8 mouse cellular contexts compared by ENCODE assay signal in genomic region chr2:62411211-62412080, GRCm38 (mm10). TPM values are rescaled to one million over a fixed set of nuclear protein-coding genes. Genes with fewer than 3 reads are reported as not detected.
DNase-seq lines count a peak whose midpoint lies in the region; ATAC-seq lines count a peak whose summit lies in the region.

No protein-coding gene starts in this region.

- peak; percentile 22 for DNase-seq in right cerebral cortex, postnatal 4 days
- no peak for DNase-seq in right cerebral cortex, adult 18-20 months
- DNase-seq in embryonic facial prominence, embryonic 11.5 days (ENCODE audit: low spot score): peak; percentile 63
- DNase-seq in heart, postnatal 14 days: peak; percentile 45 to 54
- DNase-seq in kidney, postnatal 36 days: peak; percentile 84 to 88
- peak; percentile 60 for DNase-seq in splenic B cell, adult 2 months (ENCODE audit: low read depth, low spot score)
- no peak for DNase-seq in layer of hippocampus, adult 9-10 months (ENCODE audit: low spot score)

- H3K4me3 ChIP-seq in embryonic facial prominence, embryonic 11.5 days (ENCODE audit: low read depth, low read length): peak overlapping the region; percentile 27
- H3K4me3 ChIP-seq in megakaryocyte, embryonic 14.5 days (replicated peaks): peak overlapping the region; percentile 85

- intact Hi-C loops in heart, postnatal 14 days (cut with DNase I): no loop called here

- H3K36me3 ChIP-seq in embryonic facial prominence, embryonic 11.5 days (replicated peaks; ENCODE audit: control insufficient read depth, insufficient read depth, low read depth, low read length): no peaks in the 10 kb centered on the region
- no peaks in the 10 kb centered on the region for H3K36me3 ChIP-seq in megakaryocyte, embryonic 14.5 days (replicated peaks; ENCODE audit: low read length)
- no peaks in the 10 kb centered on the region for H3K36me3 ChIP-seq in splenic B cell, adult 2 months (ENCODE audit: control insufficient read depth, insufficient read depth, low read length, poor library complexity, severe bottlenecking)

- WGBS in embryonic facial prominence, embryonic 11.5 days: 7% methylated on average over 47 of the region's 47 CpGs

- no peaks in the 10 kb centered on the region for H3K9me3 ChIP-seq in embryonic facial prominence, embryonic 11.5 days (replicated peaks; ENCODE audit: control insufficient read depth, low read length)
- peaks cover 4% of the 10 kb centered on the region; the same call in 1 of the 2 replicates for H3K9me3 ChIP-seq in megakaryocyte, embryonic 14.5 days

- peak overlapping the region; percentile 75 for H3K4me2 ChIP-seq in embryonic facial prominence, embryonic 11.5 days (ENCODE audit: low read depth, low read length)

- no peak overlapping the region for H3K27ac ChIP-seq in embryonic facial prominence, embryonic 11.5 days (replicated peaks; ENCODE audit: low read depth, low read length)

- no peaks in the 10 kb centered on the region for H3K4me1 ChIP-seq in embryonic facial prominence, embryonic 11.5 days (ENCODE audit: control insufficient read depth, insufficient read depth, low read length)
- H3K4me1 ChIP-seq in megakaryocyte, embryonic 14.5 days: peaks cover 15% of the 10 kb centered on the region

- H3K9ac ChIP-seq in embryonic facial prominence, embryonic 11.5 days (replicated peaks; ENCODE audit: low read length): peak overlapping the region; percentile 29; the same call in 1 of the 2 replicates

- peak; percentile 83 for ATAC-seq in embryonic facial prominence, embryonic 11.5 days (replicated peaks; ENCODE audit: insufficient number of reproducible peaks, low FRiP score, low TSS enrichment, low read depth)

- H3K27me3 ChIP-seq in embryonic facial prominence, embryonic 11.5 days (ENCODE audit: control insufficient read depth, insufficient read depth, low read length): no peaks in the 10 kb centered on the region
- H3K27me3 ChIP-seq in megakaryocyte, embryonic 14.5 days (replicated peaks): peaks cover 10% of the 10 kb centered on the region
- H3K27me3 ChIP-seq in splenic B cell, adult 2 months (ENCODE audit: control insufficient read depth, insufficient read depth, low read length, poor library complexity, severe bottlenecking): no peaks in the 10 kb centered on the region; the same call in 1 of the 2 replicates

RNA-seq across cellular contexts. Expression of gene Dpp4, which starts 0.6 kb away (rescaled TPM):
- 0.88 and 0.96 TPM in 2 replicates for polyA plus RNA-seq in embryonic facial prominence, embryonic 11.5 days (2014; fragmentation: Nextera tagmentation; extraction: Ambion mirVana)
- total RNA-seq in heart, postnatal 14 days (2021): 1 to 10 TPM; 7.2 to 8.2 TPM
- not detected in 2 replicates for polyA plus RNA-seq in megakaryocyte, embryonic 14.5 days (2012; ENCODE audit: insufficient read depth, low replicate concordance)

Comparison
In these comparisons a context has a peak if more than half of its experiments do, and no peak if none do; other contexts are left out.
1. DNase-seq: peak in right cerebral cortex, postnatal 4 days (single experiment), embryonic facial prominence, embryonic 11.5 days (single experiment), heart, postnatal 14 days (2 of 2), kidney, postnatal 36 days (2 of 2) and splenic B cell, adult 2 months (single experiment); none in right cerebral cortex, adult 18-20 months (single experiment) and layer of hippocampus, adult 9-10 months (single experiment).